Mouse (Mus musculus): ENCODE measurements around the gene Zmym2. TPM values are rescaled to one million over a fixed set of nuclear protein-coding genes. Genes with fewer than 3 reads are reported as not detected.

The Zmym2 gene
- polyA plus RNA-seq, 1 experiment from 2014 or later = 37.6 TPM

Other genes starting within 250 kb of the Zmym2 start
- gene Mphosph8, start 218.4 kb upstream of the Zmym2 start, polyA plus RNA-seq (2014; fragmentation: Nextera tagmentation; extraction: Ambion mirVana) = 27.4 and 29.5 TPM in 2 replicates
- 31.1 and 34.7 TPM in 2 replicates for gene Pspc1, start 108.3 kb upstream of the Zmym2 start, polyA plus RNA-seq (2014; fragmentation: Nextera tagmentation; extraction: Ambion mirVana)
- gene Zmym5, start 74.9 kb upstream of the Zmym2 start, polyA plus RNA-seq (2014; fragmentation: Nextera tagmentation; extraction: Ambion mirVana) = 18.2 and 22.6 TPM in 2 replicates
- 0.16 and 0.23 TPM in 2 replicates for gene Gja3, start 171.4 kb downstream of the Zmym2 start, polyA plus RNA-seq (2014; fragmentation: Nextera tagmentation; extraction: Ambion mirVana)
- 2.2 and 3.7 TPM in 2 replicates for gene Gjb2, start 218.0 kb downstream of the Zmym2 start, polyA plus RNA-seq (2014; fragmentation: Nextera tagmentation; extraction: Ambion mirVana)
- gene Gm4491, start 229.2 kb downstream of the Zmym2 start, polyA plus RNA-seq (2014; fragmentation: Nextera tagmentation; extraction: Ambion mirVana) = not detected in 2 replicates
- not detected in 2 replicates for gene Gjb6, start 247.0 kb downstream of the Zmym2 start, polyA plus RNA-seq (2014; fragmentation: Nextera tagmentation; extraction: Ambion mirVana)